Mouse (Mus musculus) brain, embryonic 14.5 days (tissue): ENCODE measurements at regions not wholly inside any gene's neighbourhood (a gene's known extent, or its start where the extent isn't known, plus 50 kb on each side); places are given as distances from the start of the nearest gene placed in this dataset.

Experiments
- CTCF ChIP-seq: fragments of 200-500 bp; IDR thresholded peaks from 2 replicates; pipeline ENCODE4 v1.5.1; 2012; ENCODE audit warnings: inconsistent platforms, mild to moderate bottlenecking, moderate library complexity, borderline replicate concordance; ENCODE audit not compliant: insufficient read depth, insufficient read length; ENCODE audit errors: extremely low read depth
- POLR2A ChIP-seq: fragments of 200-500 bp; IDR thresholded peaks from 2 replicates; pipeline ENCODE4 v1.6.1; 2012; ENCODE audit warnings: mild to moderate bottlenecking, inconsistent platforms, borderline replicate concordance; ENCODE audit not compliant: poor library complexity, insufficient read depth, insufficient read length, severe bottlenecking; ENCODE audit errors: extremely low read depth

DNA sequence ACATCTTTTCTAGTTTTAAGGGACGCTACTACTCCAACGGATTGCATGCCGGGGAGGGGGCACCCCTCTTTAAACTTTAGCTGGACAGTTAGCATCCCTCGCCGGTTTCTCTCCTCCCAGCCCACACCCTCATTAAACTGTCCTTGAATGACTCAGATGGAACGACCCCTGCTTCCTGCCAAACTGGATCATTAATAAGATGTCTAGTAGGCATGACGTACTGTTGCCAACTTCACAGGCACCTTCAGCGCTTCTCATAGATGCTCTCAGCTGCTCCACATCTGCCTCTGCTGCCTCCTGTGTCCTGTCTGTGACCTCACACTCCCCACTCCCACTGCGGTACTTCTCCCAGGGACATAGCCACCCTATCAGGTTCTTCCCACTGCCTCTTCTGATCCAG lies 54.1 kb upstream of the Ccdc167 start:
- TF ChIP-seq CTCF (no peak), POLR2A (no peak)
